Mouse (Mus musculus): ENCODE measurements around the gene Boc. TPM values are rescaled to one million over a fixed set of nuclear protein-coding genes. Genes with fewer than 3 reads are reported as not detected.

The Boc gene
- polyA plus RNA-seq, 1 experiment from 2014 or later = 4.7 TPM

DNA sequence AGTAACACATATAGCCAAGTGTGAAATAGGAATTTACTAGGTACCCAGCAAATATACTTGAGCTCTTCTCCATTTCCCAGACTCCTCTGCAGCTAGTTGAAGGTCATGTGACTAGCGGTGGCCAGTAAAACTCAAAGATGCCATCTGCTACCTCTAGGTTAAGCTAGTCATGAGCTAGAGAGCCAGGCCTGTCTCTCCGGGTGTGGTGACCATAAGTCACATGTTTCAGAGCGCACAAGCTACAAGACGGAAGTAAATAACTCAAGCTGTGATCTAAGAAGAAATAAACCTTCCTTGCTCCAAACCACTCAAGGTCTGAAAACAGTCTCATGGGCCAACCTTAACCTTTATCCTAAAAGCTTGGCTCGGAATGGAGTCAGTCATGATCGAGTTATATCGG, 29.7 kb downstream of the Boc start:
- H3K4me3 ChIP-seq (ENCODE audit: low read depth, low read length) = no peak overlapping the region
- peaks cover 2% of the 10 kb centered on the region; the same call in 1 of the 2 replicates for H3K27me3 ChIP-seq (replicated peaks; ENCODE audit: control insufficient read depth, insufficient read depth, low read length)
- no peaks in the 10 kb centered on the region; the same call in 1 of the 2 replicates for H3K4me1 ChIP-seq (replicated peaks; ENCODE audit: control insufficient read depth, insufficient read depth, low read length)
- DNase-seq (ENCODE audit: low spot score) (no peak), ATAC-seq (replicated peaks; ENCODE audit: low FRiP score) (no peak)
- WGBS = 86% methylated on average over 7 of the region's 7 CpGs
- no peak overlapping the region for H3K9ac ChIP-seq (ENCODE audit: low read depth, low read length)
- no peak overlapping the region for H3K4me2 ChIP-seq
- no peaks in the 10 kb centered on the region for H3K9me3 ChIP-seq (ENCODE audit: control insufficient read depth, low read length)
- H3K27ac ChIP-seq (ENCODE audit: low read depth, low read length) = no peak overlapping the region
- H3K36me3 ChIP-seq (ENCODE audit: control insufficient read depth, insufficient read depth, low read length) = no peaks in the 10 kb centered on the region

- H3K9me3 ChIP-seq (ENCODE audit: control insufficient read depth, low read length) = no peaks in the 10 kb centered on the region
- DNase-seq (ENCODE audit: low spot score) (no peak), ATAC-seq (replicated peaks; ENCODE audit: low FRiP score) (no peak)
- H3K27ac ChIP-seq (ENCODE audit: low read depth, low read length) = no peak overlapping the region
- no peaks in the 10 kb centered on the region for H3K36me3 ChIP-seq (ENCODE audit: control insufficient read depth, insufficient read depth, low read length)
- 70% methylated on average over 11 of the region's 11 CpGs for WGBS
- H3K4me3 ChIP-seq (ENCODE audit: low read depth, low read length) = no peak overlapping the region
- no peak overlapping the region for H3K9ac ChIP-seq (ENCODE audit: low read depth, low read length)
- H3K4me2 ChIP-seq = no peak overlapping the region
- no peaks in the 10 kb centered on the region; the same call in 1 of the 2 replicates for H3K4me1 ChIP-seq (replicated peaks; ENCODE audit: control insufficient read depth, insufficient read depth, low read length)
- peaks cover 2% of the 10 kb centered on the region; the same call in 1 of the 2 replicates for H3K27me3 ChIP-seq (replicated peaks; ENCODE audit: control insufficient read depth, insufficient read depth, low read length)
Measured at GRCm38 (mm10) chr16:44527218-44527905, 31.3 kb downstream of the Boc start.

DNA sequence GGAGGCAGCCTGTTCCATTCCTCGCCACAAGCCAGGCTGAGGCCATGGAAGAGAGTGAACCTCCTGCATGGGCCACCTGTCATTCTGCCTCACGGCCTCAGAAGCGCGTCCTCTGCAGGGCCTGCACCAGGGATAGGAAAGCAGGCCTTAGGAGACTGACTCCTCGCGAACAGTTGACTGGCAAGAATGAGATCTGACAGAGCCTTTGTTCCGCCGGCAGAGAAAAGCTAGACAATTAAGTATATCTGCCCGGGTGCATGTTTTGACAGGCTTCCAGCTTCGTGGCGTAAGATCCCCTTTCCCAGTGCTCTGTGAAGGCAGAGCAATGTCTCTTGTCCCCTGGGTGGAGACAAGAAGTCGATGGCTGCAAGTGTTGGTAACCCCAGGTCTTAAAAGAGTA, 32.0 kb downstream of the Boc start:
- no peak overlapping the region for H3K27ac ChIP-seq (ENCODE audit: low read depth, low read length)
- H3K36me3 ChIP-seq (ENCODE audit: control insufficient read depth, insufficient read depth, low read length) = no peaks in the 10 kb centered on the region
- no peak overlapping the region for H3K4me2 ChIP-seq
- peaks cover 2% of the 10 kb centered on the region; the same call in 1 of the 2 replicates for H3K27me3 ChIP-seq (replicated peaks; ENCODE audit: control insufficient read depth, insufficient read depth, low read length)
- H3K9ac ChIP-seq (ENCODE audit: low read depth, low read length) = no peak overlapping the region
- 55% methylated on average over 12 of the region's 12 CpGs for WGBS
- DNase-seq (ENCODE audit: low spot score) = no peak
- H3K4me3 ChIP-seq (ENCODE audit: low read depth, low read length) = no peak overlapping the region
- ATAC-seq (replicated peaks; ENCODE audit: low FRiP score) = no peak
- H3K9me3 ChIP-seq (ENCODE audit: control insufficient read depth, low read length) = no peaks in the 10 kb centered on the region
- H3K4me1 ChIP-seq (replicated peaks; ENCODE audit: control insufficient read depth, insufficient read depth, low read length) = no peaks in the 10 kb centered on the region; the same call in 1 of the 2 replicates

DNA sequence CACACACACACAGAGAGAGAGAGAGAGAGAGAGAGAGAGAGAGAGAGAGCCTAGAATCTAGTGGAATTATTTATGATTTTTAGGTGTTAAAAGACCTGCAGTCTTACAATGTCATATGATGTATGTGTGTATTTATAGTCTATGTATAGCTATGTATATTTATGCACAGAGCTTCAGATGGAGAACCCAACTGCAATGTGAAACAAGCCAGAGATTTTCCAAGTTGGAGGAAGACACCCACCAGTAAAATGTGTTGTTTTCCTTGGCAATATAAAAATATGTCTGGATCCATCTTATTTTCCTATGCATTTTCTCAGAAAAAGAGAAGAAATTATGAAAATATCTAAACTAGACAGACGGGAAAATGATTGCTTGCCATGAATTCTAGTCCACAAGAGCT, 32.7 kb downstream of the Boc start:
- DNase-seq (ENCODE audit: low spot score) (no peak), ATAC-seq (replicated peaks; ENCODE audit: low FRiP score) (no peak)
- no peak overlapping the region for H3K9ac ChIP-seq (ENCODE audit: low read depth, low read length)
- no peaks in the 10 kb centered on the region for H3K27me3 ChIP-seq (replicated peaks; ENCODE audit: control insufficient read depth, insufficient read depth, low read length)
- H3K4me1 ChIP-seq (replicated peaks; ENCODE audit: control insufficient read depth, insufficient read depth, low read length) = no peaks in the 10 kb centered on the region; the same call in 1 of the 2 replicates
- H3K36me3 ChIP-seq (ENCODE audit: control insufficient read depth, insufficient read depth, low read length) = no peaks in the 10 kb centered on the region
- no peak overlapping the region for H3K4me3 ChIP-seq (ENCODE audit: low read depth, low read length)
- no peak overlapping the region for H3K27ac ChIP-seq (ENCODE audit: low read depth, low read length)
- WGBS = 79% methylated on average over 1 of the region's 1 CpGs
- no peak overlapping the region for H3K4me2 ChIP-seq
- H3K9me3 ChIP-seq (ENCODE audit: control insufficient read depth, low read length) = no peaks in the 10 kb centered on the region

DNA sequence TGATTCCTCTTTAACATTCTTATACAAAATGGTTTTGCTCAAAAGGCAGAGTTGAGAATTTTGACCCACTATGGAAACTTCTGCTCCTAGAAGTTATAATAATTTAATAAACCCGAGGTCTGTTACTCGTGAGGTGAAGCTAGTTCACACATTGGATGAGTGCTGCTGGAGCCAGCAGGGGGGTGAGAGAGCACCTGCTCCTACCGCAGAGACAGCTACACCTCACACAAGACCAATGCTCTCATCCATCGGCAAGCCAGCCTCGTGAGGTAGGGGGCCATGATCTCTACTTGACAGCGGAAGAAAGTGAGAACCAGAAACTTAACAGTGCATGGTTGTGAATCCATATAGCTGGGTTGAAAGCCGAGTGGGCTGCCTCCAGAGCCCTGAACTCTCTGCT, 35.1 kb downstream of the Boc start:
- Histone ChIP-seq H3K27ac (ENCODE audit: low read depth, low read length) (no peak overlapping the region), H3K27me3 (replicated peaks; ENCODE audit: control insufficient read depth, insufficient read depth, low read length) (no peaks in the 10 kb centered on the region), H3K4me1 (replicated peaks; ENCODE audit: control insufficient read depth, insufficient read depth, low read length) (no peaks in the 10 kb centered on the region; the same call in 1 of the 2 replicates), H3K4me3 (ENCODE audit: low read depth, low read length) (no peak overlapping the region), H3K9ac (ENCODE audit: low read depth, low read length) (no peak overlapping the region), H3K4me2 (no peak overlapping the region), H3K36me3 (ENCODE audit: control insufficient read depth, insufficient read depth, low read length) (no peaks in the 10 kb centered on the region), H3K9me3 (ENCODE audit: control insufficient read depth, low read length) (no peaks in the 10 kb centered on the region)
- DNase-seq (ENCODE audit: low spot score) (no peak), ATAC-seq (replicated peaks; ENCODE audit: low FRiP score) (no peak)
- WGBS = 72% methylated on average over 7 of the region's 7 CpGs

DNA sequence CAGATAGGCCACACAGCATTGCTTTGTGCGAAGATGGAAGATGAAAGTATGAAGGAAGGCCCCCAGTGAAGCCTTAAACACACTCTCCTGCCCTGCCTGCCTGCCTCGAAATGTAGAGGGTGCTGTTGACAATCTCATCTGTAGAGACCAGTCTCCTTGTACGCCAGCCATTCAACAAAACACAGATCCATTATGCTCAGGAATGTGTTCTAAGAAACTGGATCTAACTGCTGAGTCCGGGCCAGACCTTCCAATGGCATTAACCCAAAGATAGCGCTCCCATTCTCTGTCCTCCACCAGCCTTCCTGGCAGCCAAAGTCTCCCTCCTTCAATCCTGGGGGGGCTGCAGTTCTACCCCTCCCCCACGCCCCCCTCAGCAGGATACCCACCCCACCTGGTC, 42.2 kb downstream of the Boc start:
- no peaks in the 10 kb centered on the region for H3K36me3 ChIP-seq (ENCODE audit: control insufficient read depth, insufficient read depth, low read length)
- H3K4me1 ChIP-seq (replicated peaks; ENCODE audit: control insufficient read depth, insufficient read depth, low read length) = no peaks in the 10 kb centered on the region
- no peak overlapping the region for H3K4me2 ChIP-seq
- H3K4me3 ChIP-seq (ENCODE audit: low read depth, low read length) = no peak overlapping the region
- 76% methylated on average over 6 of the region's 6 CpGs for WGBS
- no peaks in the 10 kb centered on the region for H3K27me3 ChIP-seq (replicated peaks; ENCODE audit: control insufficient read depth, insufficient read depth, low read length)
- ATAC-seq (replicated peaks; ENCODE audit: low FRiP score) (no peak), DNase-seq (ENCODE audit: low spot score) (no peak)
- no peak overlapping the region for H3K9ac ChIP-seq (ENCODE audit: low read depth, low read length)
- H3K9me3 ChIP-seq (ENCODE audit: control insufficient read depth, low read length) = no peaks in the 10 kb centered on the region
- no peak overlapping the region for H3K27ac ChIP-seq (ENCODE audit: low read depth, low read length)

- H3K9me3 ChIP-seq (ENCODE audit: control insufficient read depth, low read length) = no peaks in the 10 kb centered on the region
- no peak for DNase-seq (ENCODE audit: low spot score)
Measured at GRCm38 (mm10) chr16:44510521-44511213, 48.0 kb downstream of the Boc start.

GRCm38 (mm10) chr16:44509458-44510344, 49.0 kb downstream of the Boc start:
- Histone ChIP-seq H3K27ac (ENCODE audit: low read depth, low read length) (no peak overlapping the region), H3K27me3 (replicated peaks; ENCODE audit: control insufficient read depth, insufficient read depth, low read length) (no peaks in the 10 kb centered on the region), H3K4me3 (ENCODE audit: low read depth, low read length) (no peak overlapping the region), H3K4me1 (replicated peaks; ENCODE audit: control insufficient read depth, insufficient read depth, low read length) (no peaks in the 10 kb centered on the region), H3K9me3 (ENCODE audit: control insufficient read depth, low read length) (no peaks in the 10 kb centered on the region), H3K36me3 (ENCODE audit: control insufficient read depth, insufficient read depth, low read length) (no peaks in the 10 kb centered on the region), H3K4me2 (no peak overlapping the region), H3K9ac (ENCODE audit: low read depth, low read length) (no peak overlapping the region)
- ATAC-seq (replicated peaks; ENCODE audit: low FRiP score) = no peak
- 66% methylated on average over 7 of the region's 7 CpGs for WGBS
- DNase-seq (ENCODE audit: low spot score) = no peak

More at GRCm38 (mm10) chr16:44510521-44511213, 48.0 kb downstream of the Boc start:
- ATAC-seq (replicated peaks; ENCODE audit: low FRiP score) = no peak
- no peak overlapping the region for H3K27ac ChIP-seq (ENCODE audit: low read depth, low read length)
- H3K4me1 ChIP-seq (replicated peaks; ENCODE audit: control insufficient read depth, insufficient read depth, low read length) = no peaks in the 10 kb centered on the region
- no peak overlapping the region for H3K4me2 ChIP-seq
- no peaks in the 10 kb centered on the region for H3K36me3 ChIP-seq (ENCODE audit: control insufficient read depth, insufficient read depth, low read length)
- no peaks in the 10 kb centered on the region for H3K27me3 ChIP-seq (replicated peaks; ENCODE audit: control insufficient read depth, insufficient read depth, low read length)
- WGBS = 76% methylated on average over 13 of the region's 13 CpGs
- no peak overlapping the region for H3K4me3 ChIP-seq (ENCODE audit: low read depth, low read length)
- no peak overlapping the region for H3K9ac ChIP-seq (ENCODE audit: low read depth, low read length)

All from liver, embryonic 11.5 days (tissue).